Mouse (Mus musculus) embryonic facial prominence, embryonic 15.5 days (tissue): ENCODE results near the gene Ube2g1. TPM values are rescaled to one million over a fixed set of nuclear protein-coding genes. Genes with fewer than 3 reads are reported as not detected.
"Not testable (repeated sequence)": the region's sequence is repeated elsewhere in the genome, so short reads cannot be mapped to it uniquely, and the experiment has no call there.

Experiments used
- ATAC-seq: fragments of 200-750 bp; cut with Nextera tagmentation; 2 replicates; pipeline ENCODE4 v1.8.0; 2017; ENCODE audit warnings: low read depth, moderate TSS enrichment; ENCODE audit not compliant: insufficient number of reproducible peaks, low FRiP score, low TSS enrichment
- H3K27ac ChIP-seq: fragments of 300-500 bp; sonication (generic); replicated peaks from 2 replicates; pipeline ENCODE4 v1.5.1; 2015; ENCODE audit warnings: mild to moderate bottlenecking, inconsistent platforms
- H3K27me3 ChIP-seq: fragments of 300-500 bp; sonication (generic); 2 replicates; pipeline ENCODE4 v1.6.1; 2015; ENCODE audit warnings: inconsistent platforms
- H3K36me3 ChIP-seq: fragments of 300-500 bp; sonication (generic); 2 replicates; pipeline ENCODE4 v1.6.1; 2015; ENCODE audit warnings: mild to moderate bottlenecking, inconsistent platforms
- H3K4me1 ChIP-seq: fragments of 300-500 bp; sonication (generic); 2 replicates; pipeline ENCODE4 v1.6.1; 2015; ENCODE audit warnings: inconsistent platforms
- H3K4me2 ChIP-seq: fragments of 300-500 bp; sonication (generic); replicated peaks from 2 replicates; pipeline ENCODE4 v1.6.1; 2015; ENCODE audit warnings: mild to moderate bottlenecking, inconsistent platforms
- H3K4me3 ChIP-seq: fragments of 300-500 bp; sonication (generic); replicated peaks from 2 replicates; pipeline ENCODE4 v1.5.1; 2015; ENCODE audit warnings: mild to moderate bottlenecking, inconsistent platforms
- H3K9ac ChIP-seq: fragments of 300-500 bp; sonication (generic); 2 replicates; pipeline ENCODE4 v1.6.1; 2015; ENCODE audit warnings: inconsistent platforms
- H3K9me3 ChIP-seq: fragments of 300-500 bp; sonication (generic); replicated peaks from 2 replicates; pipeline ENCODE4 v1.6.1; 2016; ENCODE audit warnings: inconsistent platforms
- WGBS: fragments of 180-500 bp; shearing (Covaris S2); methylation state at CpG from one replicate; pipeline ENCODE4 v1.1.7; 2015; 5-methylcytosine and 5-hydroxymethylcytosine counted together
- polyA plus RNA-seq: library from polyadenylated mRNA; unstranded; fragments of >200 nt; fragmentation: Nextera tagmentation; extraction: Ambion mirVana; gene quantifications from 2 replicates; pipeline ENCODE4 v1.2.1, GENCODE M21; 2015

Ube2g1 gene
- polyA plus RNA-seq, 1 experiment from 2014 or later, result 64.3 TPM

- Histone ChIP-seq H3K27ac (peak overlapping the region; percentile 99), H3K36me3 (no peaks in the 10 kb centered on the region), H3K9ac (peak overlapping the region; percentile 97), H3K4me1 (0 out of 2 replicates have a peak, but pooled peaks cover 13% of the 10 kb centered on the region), H3K4me3 (peak overlapping the region; percentile 97), H3K27me3 (no peaks in the 10 kb centered on the region), H3K4me2 (peak overlapping the region; percentile 71), H3K9me3 (no peaks in the 10 kb centered on the region)
- ATAC-seq, result peak; percentile 88
- WGBS, result under 1% methylated on average over 55 of the region's 55 CpGs
Measured at GRCm38 (mm10) chr11:72608071-72608679, 1.1 kb downstream of the Ube2g1 start.

GRCm38 (mm10) chr11:72609242-72609641 is 2.2 kb downstream of the Ube2g1 start:
- Histone ChIP-seq H3K9me3 (no peaks in the 10 kb centered on the region), H3K9ac (no peak overlapping the region), H3K4me1 (0 out of 2 replicates have a peak, but pooled peaks cover 13% of the 10 kb centered on the region), H3K27me3 (no peaks in the 10 kb centered on the region), H3K27ac (no peak overlapping the region), H3K4me2 (no peak overlapping the region), H3K4me3 (no peak overlapping the region), H3K36me3 (no peaks in the 10 kb centered on the region)
- no peak for ATAC-seq

GRCm38 (mm10) chr11:72614336-72614735 is 7.3 kb downstream of the Ube2g1 start:
- 0 out of 2 replicates have a peak, but pooled peaks cover 15% of the 10 kb centered on the region for H3K4me1 ChIP-seq
- WGBS, result 85% methylated on average over 3 of the region's 3 CpGs
- H3K4me2 ChIP-seq, ATAC-seq, H3K9me3 ChIP-seq, H3K36me3 ChIP-seq, H3K27me3 ChIP-seq, H3K4me3 ChIP-seq, H3K27ac ChIP-seq, H3K9ac ChIP-seq: not testable (repeated sequence)

- no peak for ATAC-seq
- Histone ChIP-seq H3K9me3 (no peaks in the 10 kb centered on the region), H3K4me1 (0 out of 2 replicates have a peak, but pooled peaks cover 5% of the 10 kb centered on the region), H3K36me3 (no peaks in the 10 kb centered on the region), H3K4me3 (no peak overlapping the region), H3K4me2 (no peak overlapping the region), H3K27me3 (no peaks in the 10 kb centered on the region), H3K27ac (no peak overlapping the region), H3K9ac (no peak overlapping the region)
- 84% methylated on average over 4 of the region's 4 CpGs for WGBS
Measured at GRCm38 (mm10) chr11:72615931-72616330, 8.8 kb downstream of the Ube2g1 start.

GRCm38 (mm10) chr11:72618476-72618875 is 11.4 kb downstream of the Ube2g1 start:
- H3K27ac ChIP-seq, result no peak overlapping the region
- H3K9ac ChIP-seq, result no peak overlapping the region
- H3K9me3 ChIP-seq, result no peaks in the 10 kb centered on the region
- 0 out of 2 replicates have a peak, but pooled peaks cover 5% of the 10 kb centered on the region for H3K4me1 ChIP-seq
- 74% methylated on average over 1 of the region's 1 CpGs for WGBS
- H3K4me2 ChIP-seq, result no peak overlapping the region
- H3K27me3 ChIP-seq, result no peaks in the 10 kb centered on the region
- no peak overlapping the region for H3K4me3 ChIP-seq
- no peaks in the 10 kb centered on the region for H3K36me3 ChIP-seq
- no peak for ATAC-seq

- no peak overlapping the region for H3K27ac ChIP-seq
- no peak for ATAC-seq
- no peak overlapping the region for H3K4me2 ChIP-seq
- H3K4me3 ChIP-seq, result no peak overlapping the region
- H3K27me3 ChIP-seq, result no peaks in the 10 kb centered on the region
- no peaks in the 10 kb centered on the region for H3K9me3 ChIP-seq
- no peak overlapping the region for H3K9ac ChIP-seq
- H3K4me1 ChIP-seq, result no peaks in the 10 kb centered on the region
- WGBS, result 32% methylated on average over 4 of the region's 4 CpGs
- no peaks in the 10 kb centered on the region for H3K36me3 ChIP-seq
Measured at GRCm38 (mm10) chr11:72642730-72643129, 35.6 kb downstream of the Ube2g1 start.

GRCm38 (mm10) chr11:72645386-72645785 is 38.3 kb downstream of the Ube2g1 start:
- H3K27ac ChIP-seq, result no peak overlapping the region
- WGBS, result 89% methylated on average over 5 of the region's 5 CpGs
- no peaks in the 10 kb centered on the region for H3K4me1 ChIP-seq
- no peak overlapping the region for H3K9ac ChIP-seq
- H3K4me3 ChIP-seq, result no peak overlapping the region
- no peak overlapping the region for H3K4me2 ChIP-seq
- ATAC-seq, result no peak
- no peaks in the 10 kb centered on the region for H3K9me3 ChIP-seq
- H3K27me3 ChIP-seq, result no peaks in the 10 kb centered on the region
- no peaks in the 10 kb centered on the region for H3K36me3 ChIP-seq

GRCm38 (mm10) chr11:72650347-72650746 is 43.3 kb downstream of the Ube2g1 start:
- 82% methylated on average over 2 of the region's 2 CpGs for WGBS
- H3K9me3 ChIP-seq, result no peaks in the 10 kb centered on the region
- ATAC-seq, result no peak
- H3K4me1 ChIP-seq, result no peaks in the 10 kb centered on the region
- no peak overlapping the region for H3K9ac ChIP-seq
- no peak overlapping the region for H3K4me3 ChIP-seq
- no peaks in the 10 kb centered on the region for H3K36me3 ChIP-seq
- H3K27ac ChIP-seq, result no peak overlapping the region
- no peaks in the 10 kb centered on the region for H3K27me3 ChIP-seq
- H3K4me2 ChIP-seq, result no peak overlapping the region

- H3K4me2 ChIP-seq, result no peak overlapping the region
- no peaks in the 10 kb centered on the region for H3K36me3 ChIP-seq
- no peak overlapping the region for H3K4me3 ChIP-seq
- no peak for ATAC-seq
- no peak overlapping the region for H3K27ac ChIP-seq
- H3K9me3 ChIP-seq, result peaks cover 3% of the 10 kb centered on the region; the same call in 1 of the 2 replicates
- no peaks in the 10 kb centered on the region for H3K27me3 ChIP-seq
- H3K9ac ChIP-seq, result no peak overlapping the region
- no peaks in the 10 kb centered on the region for H3K4me1 ChIP-seq
Measured at GRCm38 (mm10) chr11:72659918-72660317, 52.8 kb downstream of the Ube2g1 start.

- Histone ChIP-seq H3K27me3 (no peaks in the 10 kb centered on the region), H3K9ac (no peak overlapping the region), H3K4me2 (no peak overlapping the region), H3K4me1 (no peaks in the 10 kb centered on the region), H3K36me3 (no peaks in the 10 kb centered on the region), H3K27ac (no peak overlapping the region), H3K4me3 (no peak overlapping the region), H3K9me3 (peaks cover 3% of the 10 kb centered on the region; the same call in 1 of the 2 replicates)
- no peak for ATAC-seq
- 86% methylated on average over 1 of the region's 1 CpGs for WGBS
Measured at GRCm38 (mm10) chr11:72660359-72660758, 53.3 kb downstream of the Ube2g1 start.

- no peaks in the 10 kb centered on the region for H3K9me3 ChIP-seq
- ATAC-seq, result no peak
- no peak overlapping the region for H3K4me3 ChIP-seq
- H3K27ac ChIP-seq, result no peak overlapping the region
- H3K4me1 ChIP-seq, result no peaks in the 10 kb centered on the region
- no peaks in the 10 kb centered on the region for H3K36me3 ChIP-seq
- H3K4me2 ChIP-seq, result no peak overlapping the region
- WGBS, result 93% methylated on average over 4 of the region's 4 CpGs
- H3K9ac ChIP-seq, result no peak overlapping the region
- H3K27me3 ChIP-seq, result no peaks in the 10 kb centered on the region
Measured at GRCm38 (mm10) chr11:72664641-72665040, 57.6 kb downstream of the Ube2g1 start.

- Histone ChIP-seq H3K9me3 (no peaks in the 10 kb centered on the region), H3K36me3 (no peaks in the 10 kb centered on the region), H3K4me3 (no peak overlapping the region), H3K4me1 (no peaks in the 10 kb centered on the region), H3K27me3 (no peaks in the 10 kb centered on the region), H3K4me2 (no peak overlapping the region), H3K9ac (no peak overlapping the region), H3K27ac (no peak overlapping the region)
- no peak for ATAC-seq
Measured at GRCm38 (mm10) chr11:72670634-72671033, 63.6 kb downstream of the Ube2g1 start.
